ENCODE assay signal across 20 mouse cellular contexts in genomic region chr1:93857991-93858390, GRCm38 (mm10). TPM values are rescaled to one million over a fixed set of nuclear protein-coding genes. Genes with fewer than 3 reads are reported as not detected.
A peak's percentile ranks its signal among the peaks of the same experiment; 100 is the strongest.
DNase-seq lines count a peak whose midpoint lies in the region.
"Had no signal": no experiment of that assay in that cellular context is flagged by ENCODE, and none has a peak within 500 bp of the region (broad histone marks: within the 10 kb centered on the region; RNA-seq: fewer than 3 reads in every experiment).

No protein-coding gene starts in this region.

- peak; percentile 37 for DNase-seq in adrenal gland, postnatal 10 days
- DNase-seq in adrenal gland, adult 2 months = no peak
- peak; percentile 56 to 65 for DNase-seq in cerebellum, postnatal 14 days
- DNase-seq in cerebellum, adult 11 months = no peak
- peak; percentile 16 for DNase-seq in kidney, postnatal 10 days
- DNase-seq in kidney, adult 11 months = no peak
- DNase-seq: cerebellum, adult 2 months; gastrocnemius, adult 2 months; gastrocnemius, postnatal 14 days had no signal

RNA-seq across cellular contexts. Expression of gene Gal3st2, which starts 3.1 kb away (rescaled TPM):
- total RNA-seq in adrenal gland, postnatal 10 days (2021) = under 1 TPM; 0.21 to 0.36 TPM
- total RNA-seq in adrenal gland, adult 2 months (2021) = not detected
- polyA plus RNA-seq in adrenal gland, adult 2 months (2012; rRNA removed) = 0.12 and 0.15 TPM in 2 replicates
- total RNA-seq: adrenal gland, postnatal 36 days; common myeloid progenitor, adult 5-6 weeks; ES-E14; forebrain, postnatal 0 days; gastrocnemius, adult 2 months; gastrocnemius, postnatal 14 days; hematopoietic stem cell, adult 5-6 weeks had no signal
- polyA plus RNA-seq: activated CD4-positive, CD25-positive, alpha-beta regulatory T cell, adult 4 months; cerebellum, adult 2 months; forebrain, embryonic 11.5 days; forebrain, embryonic 14.5 days; forebrain, postnatal 0 days; heart, postnatal 0 days; hindbrain, embryonic 12.5 days; hindbrain, embryonic 15.5 days had no signal

RNA-seq across cellular contexts. Expression of gene D2hgdh, which starts 33.3 kb away (rescaled TPM):
- total RNA-seq in adrenal gland, postnatal 10 days (2021) = 10 to 100 TPM; 33.5 to 48.8 TPM
- total RNA-seq in adrenal gland, adult 2 months (2021) = 10 to 100 TPM; 45.2 to 57.5 TPM
- polyA plus RNA-seq in adrenal gland, adult 2 months (2012; rRNA removed) = 28.8 and 29.6 TPM in 2 replicates

RNA-seq across cellular contexts. Expression of gene Ing5, which starts 54.2 kb away (rescaled TPM):
- 10 to 100 TPM; 15.2 to 17.9 TPM for total RNA-seq in adrenal gland, postnatal 10 days (2021)
- 10 to 100 TPM; 14.8 to 19.1 TPM for total RNA-seq in adrenal gland, adult 2 months (2021)
- 4.3 and 4.6 TPM in 2 replicates for polyA plus RNA-seq in adrenal gland, adult 2 months (2012; rRNA removed)

RNA-seq across cellular contexts. Expression of gene Dtymk, which starts 56.3 kb away (rescaled TPM):
- total RNA-seq in adrenal gland, postnatal 10 days (2021) = 10 to 100 TPM; 72.3 to 76.9 TPM
- 10 to 100 TPM; 50.6 to 66.3 TPM for total RNA-seq in adrenal gland, adult 2 months (2021)
- 43.2 and 44.5 TPM in 2 replicates for polyA plus RNA-seq in adrenal gland, adult 2 months (2012; rRNA removed)

Comparison
In these comparisons a context has a peak if more than half of its experiments do, and no peak if none do; other contexts are left out.
1. DNase-seq: peak in adrenal gland, postnatal 10 days (single experiment), cerebellum, postnatal 14 days (2 of 2) and kidney, postnatal 10 days (single experiment); none in adrenal gland, adult 2 months (single experiment), cerebellum, adult 11 months (single experiment) and kidney, adult 11 months (single experiment).